ENCODE assay signal across 20 mouse cellular contexts in genomic region chr6:144281661-144282060, GRCm38 (mm10).
DNase-seq lines count a peak whose midpoint lies in the region; TF ChIP-seq lines count a peak whose summit lies in the region.
"Had no signal": no experiment of that assay in that cellular context is flagged by ENCODE, and none has a peak within 500 bp of the region (broad histone marks: within the 10 kb centered on the region; RNA-seq: fewer than 3 reads in every experiment).

No protein-coding gene starts in this region.

- no peak overlapping the region for H3K4me3 ChIP-seq in layer of hippocampus, adult 2 months
- H3K4me3 ChIP-seq: embryonic facial prominence, embryonic 12.5 days; forebrain, embryonic 15.5 days; heart, embryonic 15.5 days; hindbrain, embryonic 10.5 days; hindbrain, embryonic 15.5 days had no signal

- DNase-seq in heart, adult 11 months: peak; percentile 25
- DNase-seq in heart, adult 8-10 months (ENCODE audit: low spot score): no peak
- DNase-seq in layer of hippocampus, adult 2 months (ENCODE audit: low spot score in 2 of 2): no peak
- no peak for DNase-seq in layer of hippocampus, adult 11-12 months (ENCODE audit: low spot score)
- peak; percentile 46 for DNase-seq in 3134 (ENCODE audit: extremely low read depth, insufficient read length, low spot score)
- DNase-seq in R1 (ENCODE audit: low read depth, low spot score): peak; percentile 51
- no peak for DNase-seq in T-cell, adult 2 months (ENCODE audit: low spot score)
- DNase-seq: adrenal gland, adult 2 months; adrenal gland, postnatal 36 days; cerebellum, adult 11 months; cerebellum, adult 8-10 months; cerebellum, postnatal 25 days; gastrocnemius, postnatal 36 days; heart, adult 18-20 months; heart, postnatal 14 days had no signal

- no peak overlapping the region for H3K27ac ChIP-seq in layer of hippocampus, adult 2 months
- H3K27ac ChIP-seq: embryonic facial prominence, embryonic 12.5 days; heart, embryonic 15.5 days; hindbrain, embryonic 10.5 days; hindbrain, embryonic 15.5 days had no signal

- peak; percentile 35 for TF ChIP-seq CTCF in layer of hippocampus, adult 2 months (conservative IDR thresholded peaks at IDR 0.05)

Comparison
In these comparisons a context has a peak if more than half of its experiments do, and no peak if none do; other contexts are left out.
1. DNase-seq: peak in heart, adult 11 months (single experiment), 3134 (single experiment) and R1 (single experiment); none in heart, adult 8-10 months (single experiment), layer of hippocampus, adult 2 months (0 of 2), layer of hippocampus, adult 11-12 months (single experiment) and T-cell, adult 2 months (single experiment).